Mouse (Mus musculus) adrenal gland, adult 2 months (tissue): ENCODE measurements around the gene Vinac1. TPM values are rescaled to one million over a fixed set of nuclear protein-coding genes. Genes with fewer than 3 reads are reported as not detected.

ENCODE experiments used
- DNase-seq: peaks from one replicate; pipeline ENCODE4 v3.0.0; 2021
- long read RNA-seq: library from polyadenylated mRNA; stranded (forward); transcript quantifications from one replicate; pipeline ENCODE4 v2.0.0, GENCODE M21; 2021
- polyA plus RNA-seq: library from polyadenylated mRNA; depleted of rRNA; stranded (reverse); fragments of >200 nt; gene quantifications from 2 replicates; pipeline ENCODE4 v1.2.3, GENCODE M21; 2012; rRNA removed
- total RNA-seq, 2 experiments: library from RNA; stranded (reverse); gene quantifications; 2 replicates each; pipeline ENCODE4 v1.2.3; 2021

Gene Vinac1
- under 1 TPM; 0.07 to 0.12 TPM for total RNA-seq
- polyA plus RNA-seq, result 0.16 and 0.28 TPM in 2 replicates
- long read RNA-seq, result 0 reads

GRCm38 (mm10) chr2:129047811-129048210 is at the start of gene Vinac1:
TSS of gene Vinac1 (minus strand) at chr2:129048172.
- DNase-seq, result no peak

GRCm38 (mm10) chr2:129093926-129094724 is 46.2 kb upstream of the Vinac1 start:
- DNase-seq, result no peak

- no peak for DNase-seq
These were observed 44.8 kb upstream of the Vinac1 start for GRCm38 (mm10) chr2:129092810-129093209.

GRCm38 (mm10) chr2:129090370-129090769 is 42.4 kb upstream of the Vinac1 start:
- DNase-seq, result no peak

GRCm38 (mm10) chr2:129087520-129087919 is 39.5 kb upstream of the Vinac1 start:
- no peak for DNase-seq

GRCm38 (mm10) chr2:129084959-129085358 is 37.0 kb upstream of the Vinac1 start:
- DNase-seq, result no peak

GRCm38 (mm10) chr2:129083514-129083913 is 35.5 kb upstream of the Vinac1 start:
- DNase-seq, result no peak

GRCm38 (mm10) chr2:129081097-129081496 is 33.1 kb upstream of the Vinac1 start:
- no peak for DNase-seq

- no peak for DNase-seq
These were observed 31.2 kb upstream of the Vinac1 start for GRCm38 (mm10) chr2:129079194-129079593.

GRCm38 (mm10) chr2:129078313-129078712 is 30.3 kb upstream of the Vinac1 start:
- DNase-seq, result no peak

- no peak for DNase-seq
These were observed 22.3 kb upstream of the Vinac1 start for GRCm38 (mm10) chr2:129070296-129070695.

- DNase-seq, result peak; percentile 78
These were observed 18.4 kb upstream of the Vinac1 start for GRCm38 (mm10) chr2:129066326-129066725.

- DNase-seq, result peak; percentile 90
These were observed 17.7 kb upstream of the Vinac1 start, which contains the start of gene Ttl for GRCm38 (mm10) chr2:129065437-129066282. TSS of gene Ttl (plus strand) at chr2:129065942.

- no peak for DNase-seq
These were observed 13.6 kb upstream of the Vinac1 start for GRCm38 (mm10) chr2:129061456-129062059.

GRCm38 (mm10) chr2:129057920-129058361 is 10.0 kb upstream of the Vinac1 start:
- no peak for DNase-seq

- no peak for DNase-seq
These were observed 9.3 kb upstream of the Vinac1 start for GRCm38 (mm10) chr2:129057256-129057655.

- DNase-seq, result no peak
These were observed 8.6 kb upstream of the Vinac1 start for GRCm38 (mm10) chr2:129056597-129056996.

- peak; percentile 53 for DNase-seq
These were observed 7.8 kb upstream of the Vinac1 start for GRCm38 (mm10) chr2:129055741-129056140.

GRCm38 (mm10) chr2:129052451-129052983 is 4.5 kb upstream of the Vinac1 start:
- DNase-seq, result no peak

GRCm38 (mm10) chr2:129046846-129047196 is 1.2 kb downstream of the Vinac1 start:
- peak; percentile 27 for DNase-seq

GRCm38 (mm10) chr2:129046172-129046845 is 1.7 kb downstream of the Vinac1 start:
- peak; percentile 87 for DNase-seq

- DNase-seq, result no peak
These were observed 7.4 kb downstream of the Vinac1 start for GRCm38 (mm10) chr2:129040567-129040966.
